Mouse (Mus musculus) embryonic facial prominence, embryonic 14.5 days (tissue): Measurements from ENCODE around the gene Eif4b. TPM values are rescaled to one million over a fixed set of nuclear protein-coding genes. Genes with fewer than 3 reads are reported as not detected.

Experiments used
- ATAC-seq: fragments of 200-750 bp; cut with Nextera tagmentation; 2 replicates; pipeline ENCODE4 v1.8.0; 2017; ENCODE audit warnings: low read depth, moderate number of reproducible peaks, moderate TSS enrichment
- DNase-seq: peaks from one replicate; pipeline ENCODE4 v3.0.0-alpha.2; 2015; ENCODE audit warnings: low spot score
- H3K27ac ChIP-seq: fragments of 300-500 bp; sonication (generic); replicated peaks from 2 replicates; pipeline ENCODE4 v1.5.1; 2014; ENCODE audit warnings: low read depth, mild to moderate bottlenecking, low read length, moderate library complexity
- H3K27me3 ChIP-seq: fragments of 300-500 bp; sonication (generic); replicated peaks from 2 replicates; pipeline ENCODE4 v1.6.1; 2014; ENCODE audit warnings: low read length; ENCODE audit not compliant: control insufficient read depth, insufficient read depth
- H3K36me3 ChIP-seq: fragments of 300-500 bp; sonication (generic); 2 replicates; pipeline ENCODE4 v1.6.1; 2014; ENCODE audit warnings: low read length, mixed read lengths; ENCODE audit not compliant: control insufficient read depth, insufficient read depth
- H3K4me1 ChIP-seq: fragments of 300-500 bp; sonication (generic); 2 replicates; pipeline ENCODE4 v1.6.1; 2014; ENCODE audit warnings: antibody characterized with exemption, low read length; ENCODE audit not compliant: control insufficient read depth, insufficient read depth
- H3K4me2 ChIP-seq: fragments of 300-500 bp; sonication (generic); 2 replicates; pipeline ENCODE4 v1.6.1; 2014; ENCODE audit warnings: low read depth, mild to moderate bottlenecking, low read length, moderate library complexity, mixed read lengths
- H3K4me3 ChIP-seq: fragments of 300-500 bp; sonication (generic); 2 replicates; pipeline ENCODE4 v1.5.1; 2014; ENCODE audit warnings: low read depth, mild to moderate bottlenecking, low read length
- H3K9ac ChIP-seq: fragments of 300-500 bp; sonication (generic); 2 replicates; pipeline ENCODE4 v1.6.1; 2014; ENCODE audit warnings: low read depth, mild to moderate bottlenecking, low read length, moderate library complexity, mixed read lengths
- H3K9me3 ChIP-seq: fragments of 300-500 bp; sonication (generic); 2 replicates; pipeline ENCODE4 v1.6.1; 2016; ENCODE audit warnings: low read length; ENCODE audit not compliant: control insufficient read depth
- whole genome bisulfite sequencing: fragments of 180-500 bp; shearing (Covaris S2); extraction: QIAGEN DNeasy Blood & Tissue Kit; methylation state at CpG from one replicate; pipeline ENCODE4 v1.1.7; 2014; 5-methylcytosine and 5-hydroxymethylcytosine counted together
- polyA plus RNA-seq: library from polyadenylated mRNA; unstranded; fragments of >200 nt; fragmentation: Nextera tagmentation; extraction: Ambion mirVana; gene quantifications from 2 replicates; pipeline ENCODE4 v1.2.1, GENCODE M21; 2014

The Eif4b gene
- polyA plus RNA-seq, 1 experiment from 2014 or later, result 123 TPM

DNA sequence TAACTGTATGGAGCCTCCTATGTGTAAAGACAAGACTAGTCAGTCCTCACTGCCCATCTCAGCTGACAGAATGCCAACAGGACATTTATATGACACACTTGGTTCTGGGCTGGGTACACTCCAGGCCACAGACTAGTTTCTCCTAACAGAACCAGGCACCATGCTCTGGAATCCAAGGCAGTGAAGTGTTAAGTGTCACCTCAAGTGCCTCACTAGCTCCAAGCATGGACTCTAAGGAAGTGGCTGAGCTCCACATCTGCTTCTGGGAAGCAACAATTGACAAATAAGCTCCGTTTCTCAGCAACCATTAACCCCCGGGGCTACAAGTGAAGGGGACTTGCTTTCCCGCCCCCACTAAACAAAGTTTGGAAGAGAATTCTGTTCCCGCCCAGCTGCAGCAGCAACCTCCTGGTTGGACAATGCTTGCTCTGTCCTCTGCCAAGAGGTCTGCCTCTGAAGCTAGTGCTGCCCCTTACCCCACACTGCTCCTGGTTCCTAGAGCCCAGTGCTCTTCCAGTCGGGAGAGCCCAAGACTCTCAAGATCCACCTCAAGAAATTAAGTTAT is 24.5 kb downstream of the Eif4b start:
- no peak for ATAC-seq
- Histone ChIP-seq H3K36me3 (peaks cover 41% of the 10 kb centered on the region), H3K4me1 (peaks cover 43% of the 10 kb centered on the region), H3K9me3 (no peaks in the 10 kb centered on the region), H3K9ac (peak overlapping the region; percentile 71; the same call in 1 of the 2 replicates), H3K27ac (peak overlapping the region; percentile 99), H3K27me3 (no peaks in the 10 kb centered on the region), H3K4me3 (peak overlapping the region; percentile 63; the same call in 1 of the 2 replicates), H3K4me2 (peak overlapping the region; percentile 65)
- 17% methylated on average over 5 of the region's 5 CpGs for WGBS
- DNase-seq, result peak; percentile 86

DNA sequence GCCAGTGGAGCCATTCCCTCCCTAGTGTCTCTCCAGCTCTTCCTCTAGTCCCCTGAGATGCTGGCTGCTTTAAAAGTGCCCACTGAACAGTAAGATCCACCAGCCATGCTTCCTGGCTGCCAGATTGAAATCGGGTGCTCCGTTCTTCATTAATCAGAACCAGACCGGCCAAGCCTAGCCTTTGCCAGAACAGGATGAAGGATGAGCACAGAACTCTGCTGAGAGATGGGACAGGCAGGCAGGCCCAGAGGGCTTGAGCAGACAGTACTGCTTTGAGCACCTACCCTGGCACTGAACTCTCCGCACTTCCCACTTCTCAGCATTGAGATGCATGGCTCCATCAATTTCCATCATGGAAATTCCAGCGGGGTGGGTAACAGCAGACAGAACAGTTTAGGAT is 25.7 kb downstream of the Eif4b start:
- peak; percentile 55 for DNase-seq
- peaks cover 55% of the 10 kb centered on the region for H3K4me1 ChIP-seq
- no peaks in the 10 kb centered on the region for H3K9me3 ChIP-seq
- peak overlapping the region; percentile 71 for H3K9ac ChIP-seq
- 31% methylated on average over 5 of the region's 5 CpGs for WGBS
- no peak for ATAC-seq
- no peaks in the 10 kb centered on the region for H3K27me3 ChIP-seq
- peak overlapping the region; percentile 65 for H3K4me2 ChIP-seq
- H3K27ac ChIP-seq, result peak overlapping the region; percentile 99
- peaks cover 29% of the 10 kb centered on the region for H3K36me3 ChIP-seq
- peak overlapping the region; percentile 63 for H3K4me3 ChIP-seq

GRCm38 (mm10) chr15:102099771-102100160 is 26.2 kb downstream of the Eif4b start:
- Histone ChIP-seq H3K36me3 (peaks cover 27% of the 10 kb centered on the region), H3K27ac (peak overlapping the region; percentile 99), H3K9ac (peak overlapping the region; percentile 71), H3K4me1 (peaks cover 59% of the 10 kb centered on the region), H3K9me3 (no peaks in the 10 kb centered on the region), H3K4me2 (peak overlapping the region; percentile 65), H3K27me3 (no peaks in the 10 kb centered on the region), H3K4me3 (peak overlapping the region; percentile 63)
- ATAC-seq, result no peak
- DNase-seq, result no peak
- 16% methylated on average over 8 of the region's 8 CpGs for WGBS

DNA sequence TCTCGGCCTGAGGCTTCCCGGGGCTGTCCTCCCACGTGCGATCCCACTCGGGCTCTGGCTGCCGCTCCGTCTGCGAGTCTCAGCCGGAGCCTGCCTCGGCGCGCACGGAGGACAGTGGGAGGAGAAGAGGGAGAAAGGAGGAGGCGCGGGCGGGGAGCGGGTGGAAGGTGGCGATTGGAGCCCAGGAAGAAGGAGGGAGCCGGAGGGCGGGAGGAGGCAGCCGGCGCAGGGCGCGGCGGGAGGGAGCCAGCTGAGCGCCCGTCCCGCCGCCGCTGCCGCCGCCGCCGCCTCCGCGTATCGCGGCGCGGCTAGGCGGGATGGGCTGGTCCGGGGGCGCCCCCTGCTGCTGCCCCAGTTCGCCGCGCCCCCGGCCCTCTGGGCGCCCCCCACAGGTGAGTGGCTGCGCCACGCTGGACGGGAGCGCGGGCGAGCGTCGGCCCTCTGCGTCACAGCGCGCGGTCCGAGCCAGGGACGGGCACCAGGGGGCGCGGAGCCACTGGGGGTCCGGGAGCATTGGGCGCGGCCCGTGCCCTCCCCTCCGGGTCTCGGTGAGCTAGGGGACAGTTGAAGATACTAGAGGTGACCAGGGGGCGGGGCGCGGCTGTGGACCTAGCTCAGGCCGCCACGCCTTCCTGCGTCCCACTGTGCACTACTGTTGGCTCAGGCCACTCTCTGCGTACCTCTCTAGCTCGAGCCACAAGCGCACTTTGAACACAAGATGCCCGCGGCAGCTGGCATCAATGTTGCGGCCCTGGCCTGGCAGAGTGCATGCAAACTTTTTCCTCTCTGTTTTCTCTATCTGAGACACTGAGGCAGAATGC is 26.8 kb downstream of the Eif4b start, which contains the start of gene Tns2:
Gene Tns2 (plus strand): TSS at position 253 of the 821 bp plus-strand sequence.
- Histone ChIP-seq H3K4me2 (peak within 1 kb of the TSS; percentile 65), H3K36me3 (peaks cover 26% of the 10 kb centered on the region), H3K4me3 (peak within 1 kb of the TSS; percentile 63), H3K27me3 (no peaks in the 10 kb centered on the region), H3K9me3 (no peaks in the 10 kb centered on the region), H3K4me1 (peaks cover 61% of the 10 kb centered on the region), H3K9ac (peak within 1 kb of the TSS; percentile 71), H3K27ac (peak within 1 kb of the TSS; percentile 99)
- WGBS, result 1% methylated on average over 19 of the region's 82 CpGs
- DNase-seq (peak; percentile 92), ATAC-seq (peak; percentile 55)

GRCm38 (mm10) chr15:102100996-102101671 is 27.6 kb downstream of the Eif4b start:
- Histone ChIP-seq H3K9ac (peak overlapping the region; percentile 71), H3K4me2 (peak overlapping the region; percentile 65), H3K9me3 (no peaks in the 10 kb centered on the region), H3K4me1 (peaks cover 68% of the 10 kb centered on the region), H3K4me3 (peak overlapping the region; percentile 63), H3K36me3 (peaks cover 25% of the 10 kb centered on the region), H3K27ac (peak overlapping the region; percentile 99), H3K27me3 (no peaks in the 10 kb centered on the region)
- DNase-seq (peak; percentile 93), ATAC-seq (peak; percentile 51)
- WGBS, result 7% methylated on average over 10 of the region's 10 CpGs

DNA sequence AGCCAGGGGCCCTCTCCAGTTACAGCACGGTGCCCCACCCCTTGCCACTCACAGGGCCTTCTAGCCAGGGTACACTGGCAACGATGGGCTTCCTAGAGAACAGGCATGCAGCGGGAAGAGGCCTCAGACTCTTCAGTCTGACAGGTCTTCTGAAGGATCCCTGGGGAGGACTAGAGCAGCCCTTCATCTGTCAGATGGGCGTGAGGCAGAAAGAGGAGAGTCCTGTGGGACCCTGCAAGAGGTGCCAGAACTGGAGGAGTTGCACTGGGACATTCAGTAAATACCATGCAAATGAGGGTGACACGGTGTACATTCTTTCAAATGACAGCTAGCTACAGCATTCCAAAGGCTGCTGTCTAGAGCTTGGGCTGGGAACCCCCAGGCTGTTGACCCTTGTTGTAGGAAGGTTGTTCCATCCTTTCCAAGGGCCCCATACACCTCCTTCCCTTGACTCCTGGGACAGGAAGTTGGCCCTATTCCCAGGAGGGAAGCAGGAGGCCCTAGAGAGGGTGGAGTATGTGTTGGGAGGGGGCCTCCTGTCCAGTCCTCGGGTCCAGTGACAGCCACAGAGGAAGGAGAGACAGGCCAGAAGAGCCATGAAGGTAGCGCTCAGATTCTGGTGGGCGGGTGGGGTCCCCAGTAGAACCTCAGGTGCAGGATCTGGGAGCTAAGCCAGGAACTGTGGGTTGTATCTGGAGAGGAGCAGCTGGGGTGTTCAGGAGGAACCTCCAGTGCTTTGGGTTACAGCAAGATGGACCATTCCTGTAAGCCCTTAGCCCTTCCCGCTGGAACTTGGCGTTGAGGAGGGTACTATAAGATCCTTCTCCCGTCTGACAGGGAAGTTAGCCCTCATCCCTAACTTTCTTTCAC is 28.3 kb downstream of the Eif4b start:
- peak; percentile 67 for DNase-seq
- Histone ChIP-seq H3K9me3 (no peaks in the 10 kb centered on the region), H3K4me3 (peak overlapping the region; percentile 63), H3K36me3 (peaks cover 28% of the 10 kb centered on the region; the same call in 1 of the 2 replicates), H3K27ac (peak overlapping the region; percentile 99), H3K4me1 (peaks cover 68% of the 10 kb centered on the region), H3K27me3 (no peaks in the 10 kb centered on the region), H3K4me2 (peak overlapping the region; percentile 65), H3K9ac (peak overlapping the region; percentile 74)
- no peak; the same call in 1 of the 2 replicates for ATAC-seq
- WGBS, result 23% methylated on average over 9 of the region's 11 CpGs

DNA sequence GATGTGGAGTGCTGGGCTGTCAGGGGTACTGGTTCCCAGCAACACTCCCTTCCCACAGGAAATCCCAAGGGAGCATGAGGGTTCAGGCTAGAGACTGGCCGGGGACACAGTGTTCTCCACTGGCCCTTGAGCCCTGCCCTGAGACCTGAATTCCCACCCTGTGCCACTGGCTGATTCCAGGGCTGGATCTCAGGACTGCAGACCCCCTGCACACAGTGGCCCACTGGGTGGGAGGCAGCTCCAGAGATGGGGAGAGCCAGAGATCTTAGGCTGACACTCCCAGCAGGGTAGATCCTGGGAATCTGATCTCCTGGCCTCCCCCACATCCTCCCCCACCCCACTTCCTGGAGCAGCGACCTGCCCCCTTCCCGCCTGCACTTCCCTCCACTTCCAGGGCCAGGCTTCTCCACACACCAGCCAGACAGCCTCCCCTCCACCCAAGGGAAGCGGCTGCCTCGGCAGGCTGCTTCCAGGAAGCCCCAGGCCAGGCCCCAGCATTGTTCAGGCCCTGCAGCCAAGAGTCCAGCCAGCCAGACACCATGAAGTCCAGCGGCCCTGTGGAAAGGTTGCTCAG is 29.1 kb downstream of the Eif4b start:
- peak; percentile 69 for DNase-seq
- H3K27me3 ChIP-seq, result no peaks in the 10 kb centered on the region
- H3K36me3 ChIP-seq, result peaks cover 30% of the 10 kb centered on the region
- peak overlapping the region; percentile 65 for H3K4me2 ChIP-seq
- no peak for ATAC-seq
- peak overlapping the region; percentile 99 for H3K27ac ChIP-seq
- peaks cover 64% of the 10 kb centered on the region for H3K4me1 ChIP-seq
- peak overlapping the region; percentile 74 for H3K9ac ChIP-seq
- 13% methylated on average over 3 of the region's 6 CpGs for WGBS
- H3K9me3 ChIP-seq, result no peaks in the 10 kb centered on the region
- H3K4me3 ChIP-seq, result peak overlapping the region; percentile 63
